Mouse (Mus musculus): ENCODE measurements at regions not wholly inside any gene's neighbourhood (a gene's known extent, or its start where the extent isn't known, plus 50 kb on each side); places are given as distances from the start of the nearest gene placed in this dataset.
A peak's percentile ranks its signal among the peaks of the same experiment; 100 is the strongest.
"Not testable (repeated sequence)": the region's sequence is repeated elsewhere in the genome, so short reads cannot be mapped to it uniquely, and the experiment has no call there.

GRCm38 (mm10) chr11:41090391-41090900 is 335.3 kb upstream of the Ccng1 start:
- not testable (repeated sequence) for DNase-seq (ENCODE audit: low read depth, low spot score)

GRCm38 (mm10) chr11:41063570-41063969 is 308.5 kb upstream of the Ccng1 start:
- DNase-seq (ENCODE audit: low read depth, low spot score), result no peak

DNA sequence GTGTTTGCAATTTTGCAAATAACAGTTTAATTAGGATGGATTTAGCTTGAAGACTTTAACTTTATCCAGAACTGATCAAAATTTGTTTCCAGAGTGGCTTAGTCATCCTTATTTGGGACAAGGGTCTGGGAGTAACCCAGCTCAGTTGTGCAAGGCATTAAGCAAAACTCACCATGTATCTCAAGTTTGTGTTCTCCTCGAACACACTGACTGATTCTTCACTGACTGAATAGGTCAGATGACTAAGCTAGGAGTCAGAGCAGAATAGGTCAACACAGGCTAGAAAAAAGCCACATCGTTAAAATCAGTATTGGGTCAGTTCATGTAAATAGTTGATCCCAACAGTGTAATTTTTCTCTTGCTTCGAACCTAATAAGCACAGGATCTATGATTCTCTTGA is 302.7 kb upstream of the Ccng1 start:
- DNase-seq (ENCODE audit: low read depth, low spot score), result no peak

DNA sequence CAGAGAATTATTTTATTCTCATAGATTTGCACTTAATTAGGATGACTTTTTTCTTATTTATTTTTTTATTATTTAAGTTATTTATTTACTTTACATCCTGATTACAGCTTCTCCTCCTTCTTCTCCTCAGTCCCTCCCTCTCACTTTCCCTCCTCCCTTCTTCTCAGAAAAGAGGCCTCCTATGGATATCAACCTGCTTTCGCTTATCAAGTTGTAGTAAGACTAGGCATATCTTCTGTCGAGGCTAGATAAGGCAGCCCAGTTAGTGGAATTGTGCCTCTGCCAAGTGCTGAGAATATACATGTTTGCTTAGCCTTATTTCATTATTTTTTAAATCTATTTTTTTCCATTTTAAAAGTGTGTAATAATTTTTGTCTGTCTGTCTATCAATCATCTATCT is 274.9 kb upstream of the Ccng1 start:
- no peak for DNase-seq (ENCODE audit: low read depth, low spot score)

GRCm38 (mm10) chr11:41010096-41010495 is 255.0 kb upstream of the Ccng1 start:
- DNase-seq (ENCODE audit: low read depth, low spot score), result no peak

DNA sequence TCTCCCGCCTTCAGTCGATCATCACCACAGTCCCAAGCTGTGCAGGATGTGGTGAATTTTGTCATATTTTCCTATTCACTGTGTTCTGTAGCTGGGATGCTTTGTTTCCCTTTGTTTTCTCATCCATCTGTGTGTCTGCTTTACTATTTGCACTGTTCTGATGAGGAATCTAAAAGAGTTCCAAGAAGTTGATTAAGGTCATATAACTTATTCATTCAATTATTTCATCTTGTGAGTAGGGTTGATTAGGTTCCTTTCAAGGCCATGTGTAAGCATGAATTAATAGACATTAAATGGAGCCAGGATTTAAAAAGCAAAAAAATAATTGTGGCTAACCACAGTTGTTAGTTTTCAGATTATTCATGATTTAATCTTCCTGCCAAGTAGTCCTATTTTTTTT is 217.7 kb upstream of the Ccng1 start:
- no peak for DNase-seq (ENCODE audit: low read depth, low spot score)

GRCm38 (mm10) chr11:40927168-40927567 is 172.1 kb upstream of the Ccng1 start:
- peak; percentile 3 for DNase-seq (ENCODE audit: low read depth, low spot score)

DNA sequence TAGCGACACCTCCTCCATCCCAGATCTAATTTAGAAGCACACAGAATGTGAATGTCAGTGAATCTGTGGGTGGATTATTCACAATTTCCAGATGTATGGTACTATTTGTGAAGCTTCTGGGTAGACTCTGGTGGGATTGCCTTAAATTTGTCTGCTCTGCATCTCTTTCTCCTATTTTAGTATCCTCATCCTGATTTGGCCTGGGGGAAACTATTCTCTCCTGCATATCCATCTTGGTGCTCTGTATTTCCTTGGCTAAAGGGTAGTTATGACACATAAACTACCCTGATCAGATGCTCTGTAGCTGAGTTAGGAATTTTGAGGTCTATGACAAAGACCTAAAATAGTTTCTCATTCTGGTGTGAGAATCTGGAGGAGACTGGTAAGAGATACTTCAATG is 136.4 kb upstream of the Ccng1 start:
- no peak for DNase-seq (ENCODE audit: low read depth, low spot score)

DNA sequence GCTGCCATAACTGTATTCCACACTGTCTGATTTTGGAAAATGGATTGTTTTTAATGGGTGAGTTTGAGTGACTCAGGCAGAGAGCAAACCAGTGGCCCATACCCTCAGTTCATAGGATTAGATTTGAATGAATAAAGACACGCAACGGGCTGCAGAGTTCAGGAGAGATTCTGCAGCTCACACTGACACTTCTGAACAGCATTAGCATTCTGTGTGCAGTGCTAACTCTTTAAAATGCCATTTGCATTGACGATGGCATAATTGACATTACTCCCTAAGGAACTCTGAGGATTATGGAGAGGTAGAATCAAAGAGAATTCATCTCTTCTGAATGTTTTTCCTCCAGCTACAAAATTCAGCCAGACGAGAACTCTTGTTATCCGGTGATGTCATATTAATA is 129.4 kb upstream of the Ccng1 start:
- no peak for DNase-seq (ENCODE audit: low read depth, low spot score)

- no peak for DNase-seq (ENCODE audit: low read depth, low spot score)
These were observed 124.5 kb upstream of the Ccng1 start for GRCm38 (mm10) chr11:40879589-40879988.

DNA sequence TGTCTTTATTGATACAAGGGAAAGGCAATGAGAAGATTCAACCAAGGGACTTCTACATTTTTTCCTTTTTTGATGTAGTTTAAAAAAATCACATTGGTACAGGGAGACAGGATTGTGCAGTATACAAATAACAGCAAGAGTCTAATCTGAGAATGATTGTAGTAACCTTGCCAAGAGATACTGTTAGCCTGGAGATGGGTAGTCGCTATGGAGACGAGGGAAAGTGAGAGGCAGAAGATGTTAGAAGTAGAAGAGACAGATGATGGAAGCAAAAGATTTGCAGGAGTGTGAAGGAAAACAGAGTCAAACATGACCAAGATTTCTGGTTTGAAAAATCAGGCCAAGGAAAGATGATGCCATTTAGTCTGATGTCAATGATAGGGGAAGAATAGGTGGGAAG is 117.9 kb upstream of the Ccng1 start:
- DNase-seq (ENCODE audit: low read depth, low spot score), result no peak

DNA sequence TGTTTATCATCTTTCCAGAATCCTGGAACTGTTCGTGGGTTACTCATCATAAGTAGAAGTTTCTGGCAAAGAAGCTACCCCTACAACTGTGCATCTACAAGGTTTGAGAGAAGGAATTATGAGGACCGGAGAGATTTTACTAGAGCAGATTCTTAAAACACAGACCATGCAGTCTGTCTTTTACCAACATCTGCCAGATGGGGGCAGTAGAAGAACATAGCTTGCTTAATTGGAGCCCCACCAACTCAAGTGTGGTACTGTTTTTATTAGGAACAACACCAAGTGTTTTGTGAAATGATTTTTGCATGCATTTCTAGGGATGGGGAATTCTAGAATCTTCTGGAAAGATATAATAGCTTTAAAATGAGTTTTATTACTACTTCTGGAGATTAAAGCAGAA is 110.6 kb upstream of the Ccng1 start:
- peak; percentile 39 for DNase-seq (ENCODE audit: low read depth, low spot score)

DNA sequence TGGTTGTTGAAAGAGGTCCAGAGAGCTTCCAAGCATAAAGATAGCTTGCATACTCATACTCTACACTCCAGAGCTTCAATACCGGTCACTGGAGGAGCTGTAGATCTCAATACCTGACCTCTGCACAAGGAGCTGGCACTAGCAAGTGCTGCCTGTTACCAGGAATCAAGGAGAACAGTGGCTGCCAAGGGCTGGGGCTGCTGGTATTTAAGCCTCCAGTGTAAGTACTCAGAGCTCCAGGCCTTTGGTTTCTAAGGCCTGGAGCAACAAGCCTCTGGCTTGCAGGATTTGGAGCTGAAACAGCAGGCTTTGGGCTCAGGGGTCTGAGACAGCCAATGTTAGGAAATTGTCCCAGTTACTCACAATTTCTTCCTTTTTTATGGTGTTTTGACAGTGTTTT is 96.2 kb upstream of the Ccng1 start:
- DNase-seq (ENCODE audit: low read depth, low spot score), result no peak

- no peak for DNase-seq (ENCODE audit: low read depth, low spot score)
These were observed 95.6 kb upstream of the Ccng1 start for GRCm38 (mm10) chr11:40850652-40851092.

DNA sequence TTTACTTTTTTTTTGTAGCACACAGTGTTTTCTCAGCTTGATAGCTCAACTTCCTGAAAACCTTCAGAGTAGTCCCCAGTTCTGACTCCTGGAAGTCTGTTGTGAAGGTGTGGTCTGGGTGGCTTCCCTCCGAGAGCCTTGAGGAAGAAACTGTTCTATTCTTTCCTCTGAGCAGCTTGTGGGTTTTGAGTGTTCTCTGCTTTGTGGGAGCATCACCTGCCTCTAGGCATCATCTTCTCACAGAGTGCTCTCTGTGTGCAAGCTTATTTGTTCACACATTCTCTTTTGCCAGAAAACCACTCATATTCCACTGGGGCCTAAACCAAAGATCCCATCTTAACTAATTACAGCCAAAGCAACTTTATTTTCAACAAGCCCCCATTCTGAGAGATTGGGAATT is 91.5 kb upstream of the Ccng1 start:
- DNase-seq (ENCODE audit: low read depth, low spot score), result no peak

- no peak for DNase-seq (ENCODE audit: low read depth, low spot score)
These were observed 80.3 kb upstream of the Ccng1 start for GRCm38 (mm10) chr11:40835393-40835792.

Data from A20 (cell line).